Mouse (Mus musculus): ENCODE results near the gene Sord.

Gene Sord

DNA sequence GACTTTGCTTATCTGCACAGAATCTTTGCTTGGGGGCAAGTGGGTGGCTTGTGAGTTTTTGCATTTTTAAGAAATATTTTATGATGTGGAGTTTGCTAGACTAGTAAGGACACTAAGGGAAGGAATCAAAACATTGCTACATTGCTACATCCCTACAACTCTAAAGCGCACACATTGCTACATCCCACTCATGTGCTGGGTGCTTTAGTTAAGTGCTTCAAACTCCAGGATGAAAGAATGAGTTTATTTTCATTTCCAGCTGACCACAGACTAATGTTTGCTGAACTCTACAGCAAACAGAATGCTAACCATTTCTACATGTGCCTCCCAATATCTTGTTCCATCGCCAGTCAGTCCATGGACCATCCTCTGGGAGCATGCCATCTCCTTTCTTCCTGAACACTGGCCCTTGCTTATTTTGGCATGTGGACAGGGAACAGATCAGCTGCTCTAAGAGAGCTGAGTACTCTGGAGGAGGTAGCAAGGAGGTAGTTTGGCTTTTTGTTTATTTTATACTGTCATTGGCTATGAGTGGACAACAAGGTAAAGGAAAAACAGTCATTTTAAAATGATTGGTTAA lies 3.4 kb downstream of the Sord start:
- DNase-seq (ENCODE audit: extremely low read depth, low read depth, low spot score): no peak

GRCm38 (mm10) chr2:122240735-122241134 lies 6.2 kb downstream of the Sord start:
- no peak for DNase-seq (ENCODE audit: extremely low read depth, low read depth, low spot score)

DNA sequence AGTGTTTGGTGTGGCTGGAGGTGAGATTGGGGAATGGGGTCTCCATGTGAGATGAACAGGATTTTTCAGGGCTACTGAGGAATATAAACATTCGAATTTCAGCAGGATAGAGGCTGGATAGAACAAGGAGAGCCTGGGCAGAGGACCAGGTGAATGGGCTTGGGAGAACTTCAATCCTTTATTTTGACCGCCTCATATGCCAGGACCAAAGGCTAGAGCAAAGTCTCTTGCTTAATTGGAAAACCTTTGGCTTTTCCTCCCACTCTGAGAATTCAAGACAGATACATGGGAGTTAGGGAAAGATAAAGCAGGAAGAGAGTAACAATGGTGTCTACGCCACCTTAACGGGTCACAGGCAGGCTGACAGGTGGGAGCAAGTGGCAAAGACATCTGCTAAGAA lies 6.7 kb downstream of the Sord start:
- DNase-seq (ENCODE audit: extremely low read depth, low read depth, low spot score): no peak

DNA sequence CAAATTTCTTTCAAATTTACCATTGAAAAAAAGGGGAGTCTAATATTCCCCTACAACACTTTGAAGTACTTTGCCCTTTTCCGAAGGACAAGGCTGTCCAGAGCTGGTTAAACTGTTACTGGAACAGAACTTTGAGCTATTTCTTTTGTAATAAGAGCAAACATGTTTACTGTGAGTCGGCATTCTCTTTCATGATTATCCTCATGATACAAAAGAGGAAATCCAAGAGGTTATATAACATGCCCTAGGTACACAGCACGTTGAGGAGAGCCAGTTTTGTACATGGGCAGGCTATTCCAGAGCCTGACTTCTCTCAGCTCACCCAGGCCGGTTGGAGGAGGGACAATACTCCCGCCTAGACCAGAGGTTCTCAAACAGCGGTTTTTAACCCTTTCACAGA lies 7.4 kb downstream of the Sord start:
- DNase-seq (ENCODE audit: extremely low read depth, low read depth, low spot score): no peak

GRCm38 (mm10) chr2:122243671-122244131 lies 9.2 kb downstream of the Sord start:
- DNase-seq (ENCODE audit: extremely low read depth, low read depth, low spot score): no peak

DNA sequence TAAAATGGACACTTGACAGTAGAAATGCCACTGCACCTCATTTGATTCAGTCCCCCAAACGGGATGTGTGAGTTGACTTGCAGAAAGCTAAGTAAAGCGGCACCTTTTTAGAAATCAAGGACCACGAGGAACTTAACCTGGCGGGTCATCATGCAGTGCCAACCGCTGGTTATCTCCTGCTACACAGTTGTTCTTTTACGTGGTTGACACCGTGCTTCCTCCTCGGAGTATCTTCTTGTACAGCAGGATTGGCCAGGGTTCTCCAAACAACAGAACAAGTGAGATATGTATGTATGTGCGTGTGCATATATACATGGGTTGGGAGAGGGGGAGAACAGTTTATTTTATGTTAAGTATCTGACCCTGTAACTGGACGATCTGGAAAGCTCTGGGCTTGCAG lies 13.2 kb downstream of the Sord start:
- DNase-seq (ENCODE audit: extremely low read depth, low read depth, low spot score): no peak

GRCm38 (mm10) chr2:122255997-122256396 lies 21.4 kb downstream of the Sord start:
- no peak for DNase-seq (ENCODE audit: extremely low read depth, low read depth, low spot score)

DNA sequence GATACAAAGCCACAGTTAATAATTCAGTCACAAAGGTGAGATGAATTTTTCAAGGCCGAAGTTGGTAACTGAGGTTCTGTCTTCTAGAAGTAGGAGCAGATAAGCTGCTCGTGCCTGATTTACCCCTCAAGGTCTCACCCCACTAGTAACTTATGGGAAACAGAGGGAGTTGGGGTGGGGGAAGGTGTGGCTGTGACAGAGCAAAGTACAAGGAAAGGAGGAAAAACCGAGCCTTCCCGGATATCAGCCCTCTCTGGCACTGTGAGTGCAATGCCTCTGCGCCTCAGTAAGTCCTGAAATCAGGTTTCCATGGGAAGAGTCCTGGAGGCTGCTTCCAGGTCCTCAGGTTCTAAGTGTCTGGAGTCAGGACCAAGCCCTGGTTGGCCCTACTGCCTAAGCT lies 26.2 kb downstream of the Sord start:
- no peak for DNase-seq (ENCODE audit: extremely low read depth, low read depth, low spot score)

- DNase-seq (ENCODE audit: extremely low read depth, low read depth, low spot score): no peak
Observed at GRCm38 (mm10) chr2:122264690-122265089, 30.1 kb downstream of the Sord start.

DNA sequence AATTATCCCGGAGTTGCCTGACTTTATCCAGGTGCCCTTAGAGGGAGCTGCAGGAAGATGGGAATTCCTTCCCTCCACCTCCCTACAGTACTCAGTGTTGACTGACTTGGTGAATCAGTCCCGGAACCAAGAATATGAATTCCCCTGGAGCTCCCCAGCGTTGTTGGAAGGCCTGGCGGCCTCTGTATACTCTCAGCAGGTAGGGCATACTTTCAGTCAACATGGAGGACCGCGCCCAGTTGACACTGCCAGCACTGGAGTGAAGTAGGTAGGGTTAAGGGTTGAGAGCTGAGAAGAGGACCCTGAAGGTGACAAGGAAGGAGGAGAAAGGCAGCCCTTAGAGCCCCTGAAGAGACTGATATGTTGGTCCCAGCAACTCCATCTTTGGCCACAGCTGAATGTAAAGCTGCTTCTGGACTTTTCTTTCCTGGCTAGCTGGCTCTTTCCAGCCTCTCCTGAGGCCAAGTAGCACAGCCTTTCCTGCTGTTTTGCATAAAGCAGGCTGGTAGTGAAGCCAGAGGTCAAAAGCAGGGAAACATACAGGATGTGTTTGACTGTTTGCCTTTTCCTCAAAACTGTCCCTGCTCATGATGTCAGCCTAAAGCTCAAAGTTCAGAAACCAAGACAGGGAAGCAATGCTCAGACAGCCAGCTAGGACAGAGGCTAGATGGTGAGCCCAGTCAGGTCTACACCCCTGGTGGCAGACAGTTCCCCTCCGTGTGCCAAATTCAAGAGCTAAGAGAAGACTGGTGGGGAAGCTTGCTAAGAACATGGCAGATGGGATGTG lies 32.1 kb downstream of the Sord start:
- DNase-seq (ENCODE audit: extremely low read depth, low read depth, low spot score): no peak

GRCm38 (mm10) chr2:122278769-122279168 lies 44.2 kb downstream of the Sord start:
- no peak for DNase-seq (ENCODE audit: extremely low read depth, low read depth, low spot score)

- no peak for DNase-seq (ENCODE audit: extremely low read depth, low read depth, low spot score)
Observed at GRCm38 (mm10) chr2:122284091-122284490, 49.5 kb downstream of the Sord start.

GRCm38 (mm10) chr2:122286137-122286536 lies 51.6 kb downstream of the Sord start:
- DNase-seq (ENCODE audit: extremely low read depth, low read depth, low spot score): no peak

- no peak for DNase-seq (ENCODE audit: extremely low read depth, low read depth, low spot score)
Observed at GRCm38 (mm10) chr2:122294916-122295315, 60.4 kb downstream of the Sord start.

- no peak for DNase-seq (ENCODE audit: extremely low read depth, low read depth, low spot score)
Observed at GRCm38 (mm10) chr2:122297271-122298095, 62.9 kb downstream of the Sord start.

GRCm38 (mm10) chr2:122298096-122298499 lies 63.5 kb downstream of the Sord start, which contains the start of gene Duox2:
Duox2 (minus strand) TSS chr2:122298449.
- DNase-seq (ENCODE audit: extremely low read depth, low read depth, low spot score): no peak

DNA sequence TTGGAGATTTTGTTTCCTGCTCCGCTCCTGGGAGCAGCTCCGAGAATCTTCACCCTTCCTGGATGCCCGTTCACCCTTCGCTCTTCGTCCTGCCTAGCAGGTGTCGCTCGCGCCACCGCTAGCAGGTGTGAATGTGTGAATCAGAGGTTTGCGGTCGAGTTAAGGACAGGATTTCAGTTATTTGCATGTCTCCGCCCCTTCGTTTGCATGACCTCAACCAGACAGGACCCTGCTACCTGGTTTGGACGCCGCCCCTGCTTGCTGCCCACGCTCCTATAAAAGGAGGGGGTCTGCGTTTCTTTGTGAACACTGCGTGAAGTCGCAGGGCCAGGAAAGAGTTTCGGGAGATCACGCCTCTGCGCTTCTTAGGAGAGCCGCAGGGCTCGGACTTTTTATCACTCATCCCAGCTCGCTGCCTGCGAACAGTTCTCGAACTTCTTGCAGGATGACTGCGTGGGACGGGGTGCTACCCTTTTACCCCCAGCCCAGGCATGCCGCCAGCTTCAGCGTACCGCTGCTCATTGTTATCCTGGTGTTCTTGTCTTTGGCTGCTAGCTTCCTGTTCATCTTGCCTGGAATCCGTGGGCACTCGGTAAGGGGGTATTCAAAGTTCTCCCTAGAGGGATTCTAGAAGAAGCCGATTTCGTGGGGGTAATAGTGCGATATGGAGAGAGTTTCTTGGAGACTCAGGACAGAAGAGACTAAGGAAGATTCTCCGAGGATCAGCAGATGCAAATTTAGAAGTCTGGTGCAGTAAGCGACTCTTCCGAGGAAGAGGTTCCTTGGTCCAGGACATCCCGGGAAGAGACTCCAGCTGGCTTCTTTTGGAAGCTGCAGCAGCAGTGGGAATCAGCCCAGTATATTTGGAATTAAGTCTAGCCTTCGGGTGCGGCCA lies 64.3 kb downstream of the Sord start, which contains the start of gene Duoxa2:
Gene Duoxa2, plus strand, starts transcription at position 305 of the 895 bp plus-strand sequence.
- DNase-seq (ENCODE audit: extremely low read depth, low read depth, low spot score): no peak

DNA sequence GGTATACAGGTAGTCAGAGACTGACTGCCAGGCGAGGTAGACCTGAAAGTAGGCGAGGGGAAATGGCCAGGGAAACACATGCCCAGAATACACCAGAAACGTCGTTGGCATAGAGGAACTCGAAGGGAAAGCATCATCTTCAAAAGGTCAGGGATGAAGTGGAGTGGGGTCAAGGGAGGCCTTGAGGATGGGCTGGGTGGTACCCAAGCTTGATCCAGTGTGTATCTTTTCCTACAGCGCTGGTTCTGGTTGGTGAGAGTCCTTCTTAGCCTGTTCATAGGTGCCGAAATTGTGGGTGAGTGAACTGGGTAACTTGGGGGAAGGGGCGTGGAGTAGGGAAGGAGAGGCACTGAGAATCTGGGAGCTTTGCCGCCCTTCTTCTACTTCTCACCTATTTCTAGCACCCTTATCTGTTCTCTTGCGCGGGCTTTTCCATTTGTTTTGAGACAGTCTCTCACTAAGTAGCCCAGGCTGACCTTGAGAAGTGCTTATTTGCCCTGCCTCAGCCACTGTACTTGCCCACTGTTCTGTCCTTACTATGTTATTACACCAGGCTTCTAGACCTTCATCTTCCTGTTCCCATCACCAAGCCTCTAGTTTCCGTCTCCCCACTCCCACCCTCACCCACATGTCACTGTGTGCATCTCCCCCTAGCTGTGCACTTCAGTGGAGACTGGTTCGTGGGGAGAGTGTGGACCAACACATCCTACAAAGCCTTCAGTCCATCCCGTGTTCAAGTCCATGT lies 65.5 kb downstream of the Sord start:
- no peak for DNase-seq (ENCODE audit: extremely low read depth, low read depth, low spot score)

GRCm38 (mm10) chr2:122300656-122301020 lies 66.1 kb downstream of the Sord start:
- DNase-seq (ENCODE audit: extremely low read depth, low read depth, low spot score): no peak

All from fat pad, adult 2 months (tissue).